ENCODE assay signal across 14 mouse cellular contexts in the genomic region with DNA sequence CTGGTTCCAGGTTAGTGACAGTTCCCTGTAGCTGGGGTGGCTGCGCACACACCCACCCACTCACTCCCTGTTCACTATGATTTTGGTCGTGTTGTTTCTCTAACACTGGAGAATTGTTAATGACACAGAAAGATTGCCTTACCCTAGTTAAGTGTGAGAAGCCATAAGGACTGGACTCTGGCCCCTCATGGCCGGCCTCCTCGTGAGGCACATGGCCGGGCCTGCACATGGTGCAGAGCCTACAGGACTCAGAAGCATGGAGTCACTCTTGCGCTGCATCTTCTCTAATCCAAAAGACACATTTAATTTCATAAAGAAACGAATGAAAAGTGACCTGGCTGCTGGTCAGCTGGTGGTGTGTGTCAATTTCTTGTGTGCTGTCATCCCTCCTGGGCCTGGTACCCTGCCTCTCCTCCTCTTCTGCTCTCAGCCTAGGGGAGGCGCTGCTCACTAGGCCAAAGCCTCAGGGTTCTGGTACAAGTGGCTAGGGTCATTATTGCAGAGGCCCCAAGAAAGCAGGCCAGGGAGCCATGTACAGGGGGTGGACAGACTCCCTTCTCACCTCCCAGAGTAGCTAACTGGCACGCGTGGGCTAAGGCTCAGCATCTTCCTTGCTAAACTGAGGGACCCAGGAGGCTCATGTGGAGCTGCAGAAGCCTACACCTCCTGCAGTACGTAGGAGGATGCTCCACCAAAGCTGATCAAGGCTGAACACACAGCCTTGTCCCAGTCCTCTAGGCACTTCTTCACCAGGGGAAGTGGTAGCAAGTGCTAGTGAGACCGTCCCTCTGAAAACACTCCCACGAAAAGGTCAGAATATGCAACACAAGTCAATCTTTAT. TPM values are rescaled to one million over a fixed set of nuclear protein-coding genes. Genes with fewer than 3 reads are reported as not detected.
A peak's percentile ranks its signal among the peaks of the same experiment; 100 is the strongest.
DNase-seq lines count a peak whose midpoint lies in the region; ATAC-seq and TF ChIP-seq lines count a peak whose summit lies in the region.
"Had no signal": no experiment of that assay in that cellular context is flagged by ENCODE, and none has a peak within 500 bp of the region (broad histone marks: within the 10 kb centered on the region; RNA-seq: fewer than 3 reads in every experiment).

No protein-coding gene starts in this region.

- peak; percentile 60 for ATAC-seq in frontal cortex, adult (ENCODE audit: low TSS enrichment)

- no peak overlapping the region for H3K4me3 ChIP-seq in left cerebral cortex, adult 2 months
- H3K4me3 ChIP-seq: heart, embryonic 10.5 days had no signal

- peak; percentile 8 for TF ChIP-seq CTCF in left cerebral cortex, adult 2 months (IDR thresholded peaks at IDR 0.05)

- peak overlapping the region; percentile 73 for H3K27ac ChIP-seq in left cerebral cortex, adult 2 months
- H3K27ac ChIP-seq: heart, embryonic 10.5 days had no signal

- intact Hi-C loops in left cerebral cortex, adult 2 months (cut with DNase I), result no loop called here

- no peak for DNase-seq in frontal cortex, postnatal 25 days (ENCODE audit: low spot score in 2 of 2)
- DNase-seq in left cerebral cortex, adult 2 months (ENCODE audit: extremely low spot score in 1 of 2, low spot score in 2 of 2), result no peak
- DNase-seq in left cerebral cortex, adult 8-10 months (ENCODE audit: low spot score in 2 of 2), result no peak
- DNase-seq in right cerebral cortex, adult 18-20 months, result peak; percentile 60
- no peak for DNase-seq in right cerebral cortex, adult 2 months (ENCODE audit: low spot score in 2 of 2)
- DNase-seq in telencephalon, adult 2 months (ENCODE audit: low read depth, low spot score), result peak; percentile 70
- no peak for DNase-seq in urinary bladder, postnatal 10 days (ENCODE audit: low spot score)
- DNase-seq: adrenal gland, postnatal 25 days; cerebellum, postnatal 14 days; heart, postnatal 36 days; left cerebral cortex, postnatal 4 days; thymus, adult 18-20 months had no signal

RNA-seq across cellular contexts. Expression of gene Fam168b, which starts 30.2 kb away (rescaled TPM):
- 100 to 1,000 TPM; 233 to 241 TPM for total RNA-seq in left cerebral cortex, adult 2 months (2021)
- 100 to 1,000 TPM; 214 to 227 (median 221) TPM for total RNA-seq in left cerebral cortex, adult 8-10 months (2022)

RNA-seq across cellular contexts. Expression of gene Plekhb2, which starts 37.1 kb away (rescaled TPM):
- 100 to 1,000 TPM; 255 to 290 TPM for total RNA-seq in left cerebral cortex, adult 2 months (2021)
- total RNA-seq in left cerebral cortex, adult 8-10 months (2022), result 100 to 1,000 TPM; 238 to 279 (median 267) TPM

Comparison
In these comparisons a context has a peak if more than half of its experiments do, and no peak if none do; other contexts are left out.
1. DNase-seq: peak in right cerebral cortex, adult 18-20 months (single experiment) and telencephalon, adult 2 months (single experiment); none in frontal cortex, postnatal 25 days (0 of 2), left cerebral cortex, adult 2 months (0 of 2), left cerebral cortex, adult 8-10 months (0 of 2), right cerebral cortex, adult 2 months (0 of 2) and urinary bladder, postnatal 10 days (single experiment).